Mouse (Mus musculus) neutrophil, adult 83 days (primary cell): ENCODE measurements around the gene Fshb. TPM values are rescaled to one million over a fixed set of nuclear protein-coding genes. Genes with fewer than 3 reads are reported as not detected.

ENCODE experiments used
- total RNA-seq, 2 experiments: library from RNA; stranded (reverse); gene quantifications; one replicate each; pipeline ENCODE4 v1.2.4; 2023

The Fshb gene
- total RNA-seq: not detected

GRCm38 (mm10) chr2:107059556-107059955 is at the start of gene Fshb:
TSS of gene Fshb (minus strand) at chr2:107059656.

Other genes starting within 250 kb of the Fshb start
- gene Arl14ep, start 85.2 kb downstream of the Fshb start, total RNA-seq: 10 to 100 TPM; 14.8 to 16.9 TPM
- gene Kcna4, start 231.0 kb upstream of the Fshb start, total RNA-seq: not detected